Mouse (Mus musculus) 3T3-L1 (cell line): ENCODE results near the gene Hist1h2bb.
"Not testable (repeated sequence)": the region's sequence is repeated elsewhere in the genome, so short reads cannot be mapped to it uniquely, and the experiment has no call there.

ENCODE experiments used
- DNase-seq: peaks from one replicate; pipeline ENCODE4 v3.0.0-alpha.2; 2015; ENCODE audit warnings: low read depth, low spot score

Hist1h2bb gene

GRCm38 (mm10) chr13:23746201-23747080 is at the start of gene Hist1h2bb:
TSS of gene Hist1h2bb (plus strand) at chr13:23746734.
- DNase-seq = peak; percentile 94

- DNase-seq = peak; percentile 90
Observed at GRCm38 (mm10) chr13:23697491-23698299, 48.8 kb upstream of the Hist1h2bb start.

GRCm38 (mm10) chr13:23698300-23698693 is 48.2 kb upstream of the Hist1h2bb start, which contains the start of gene Hist1h4c:
TSS of gene Hist1h4c (minus strand) at chr13:23698454.
- DNase-seq = peak; percentile 99

- DNase-seq = no peak
Observed at GRCm38 (mm10) chr13:23698996-23699395, 47.5 kb upstream of the Hist1h2bb start.

GRCm38 (mm10) chr13:23699767-23700166 is 46.8 kb upstream of the Hist1h2bb start:
- DNase-seq = no peak

GRCm38 (mm10) chr13:23700786-23701520 is 45.6 kb upstream of the Hist1h2bb start:
- DNase-seq = peak; percentile 90

- DNase-seq = no peak
Observed at GRCm38 (mm10) chr13:23702220-23702619, 44.3 kb upstream of the Hist1h2bb start.

DNA sequence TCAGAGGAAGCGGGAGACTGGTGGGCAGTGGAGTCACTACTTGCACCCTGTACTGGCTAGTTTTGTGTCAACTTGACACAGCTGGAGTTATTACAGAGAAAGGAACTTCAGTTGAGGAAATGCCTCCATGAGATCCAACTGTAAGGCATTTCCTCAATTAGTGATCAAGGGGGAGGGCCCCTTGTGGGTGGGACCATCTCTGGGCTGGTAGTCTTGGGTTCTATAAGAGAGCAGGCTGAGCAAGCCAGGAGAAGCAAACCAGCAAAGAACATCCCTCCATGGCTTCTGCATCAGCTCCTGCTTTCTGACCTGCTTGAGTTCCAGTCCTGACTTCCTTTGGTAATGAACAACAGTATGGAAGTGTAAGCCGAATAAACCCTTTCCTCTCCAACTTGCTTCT is 43.7 kb upstream of the Hist1h2bb start:
- DNase-seq = not testable (repeated sequence)

DNA sequence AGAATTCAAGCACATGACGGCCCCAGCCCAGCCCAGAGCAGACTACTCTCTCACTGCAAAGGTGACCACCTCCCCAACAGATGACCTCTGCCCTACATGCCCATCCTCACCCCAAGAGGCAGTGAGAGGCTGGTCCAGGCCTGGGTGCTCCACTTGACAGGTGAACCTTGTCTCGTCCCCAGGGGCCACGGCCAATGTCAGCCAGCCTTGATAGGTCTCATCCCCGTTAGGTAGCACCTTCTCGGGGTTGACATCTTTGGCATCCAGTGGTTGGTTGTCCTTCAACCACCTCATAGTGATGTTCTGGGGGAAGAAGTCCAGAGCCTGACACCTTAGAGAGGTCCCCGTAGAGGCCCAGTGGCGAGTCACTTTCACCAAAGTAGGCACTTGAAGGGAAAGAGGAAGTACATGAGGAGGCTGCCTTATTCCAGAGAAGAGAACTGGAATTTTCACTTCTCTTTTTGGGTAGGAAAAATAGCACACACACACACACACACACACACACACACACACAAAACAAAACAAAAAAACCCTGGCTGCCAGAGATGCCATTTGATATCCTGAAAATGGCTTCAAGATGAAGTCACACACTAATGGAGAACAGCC is 40.7 kb upstream of the Hist1h2bb start:
- DNase-seq = no peak

DNA sequence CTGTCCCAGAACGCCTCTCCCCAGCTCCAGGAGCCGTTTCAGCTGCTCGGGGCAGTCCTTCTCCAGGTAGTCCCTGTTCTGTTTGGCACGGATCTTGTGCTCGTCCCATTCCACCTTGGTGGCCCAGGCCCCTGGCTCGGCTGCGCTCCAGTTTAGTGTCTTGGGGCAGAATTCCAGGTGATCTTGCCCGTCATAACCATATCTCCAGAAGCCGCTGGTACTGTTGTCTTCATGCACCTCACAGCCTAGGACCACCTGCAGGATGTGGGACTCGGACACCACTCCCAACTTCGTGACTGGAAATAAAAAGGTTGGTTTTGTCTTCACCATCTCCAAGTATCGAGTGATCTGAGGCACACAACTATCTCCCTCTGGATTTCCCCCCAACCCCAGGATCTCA is 39.8 kb upstream of the Hist1h2bb start:
- DNase-seq = no peak

DNA sequence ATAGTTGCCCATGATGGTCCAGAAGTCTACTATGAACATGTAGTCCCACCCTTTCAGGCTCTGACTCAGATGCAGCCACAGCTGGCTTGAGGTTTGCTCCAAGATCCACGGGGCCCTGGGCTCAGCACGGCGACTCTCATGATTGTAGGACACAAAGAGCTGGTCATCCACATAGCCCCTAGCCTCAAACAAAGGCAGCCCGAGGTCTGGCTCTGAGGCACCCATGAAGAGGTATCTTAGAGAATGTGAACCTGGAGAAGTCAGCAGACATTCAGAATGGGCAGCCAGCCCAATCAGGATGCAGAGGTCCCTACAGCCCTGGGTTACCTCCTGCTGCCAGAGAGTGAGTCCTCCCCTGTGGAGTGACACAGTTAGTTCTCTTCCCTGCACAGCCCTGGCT is 38.5 kb upstream of the Hist1h2bb start:
- DNase-seq = no peak

DNA sequence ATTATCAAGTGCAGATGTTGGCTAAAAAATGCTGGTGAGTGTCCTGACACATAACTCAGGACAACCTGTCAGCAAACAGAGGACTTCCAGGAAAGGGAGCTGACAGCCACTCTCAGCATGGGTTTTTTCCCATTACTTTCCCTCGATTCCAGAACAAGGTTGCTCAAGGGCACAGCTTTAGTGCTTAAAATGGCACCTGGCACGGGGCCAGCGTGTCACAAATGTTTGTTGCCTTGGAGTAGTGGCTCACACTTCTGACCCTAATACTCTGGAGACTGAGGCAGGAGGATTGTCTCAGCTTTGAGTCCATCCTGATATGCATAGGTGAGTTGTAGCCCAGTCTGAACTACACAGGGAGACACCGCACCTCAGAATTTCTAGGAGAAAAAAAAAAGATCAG is 37.9 kb upstream of the Hist1h2bb start:
- DNase-seq = peak; percentile 24

- DNase-seq = no peak
Observed at GRCm38 (mm10) chr13:23709714-23710373, 36.7 kb upstream of the Hist1h2bb start.

- peak; percentile 26 for DNase-seq
Observed at GRCm38 (mm10) chr13:23710374-23711089, 36.0 kb upstream of the Hist1h2bb start, which contains the start of gene Hfe. TSS of gene Hfe (minus strand) at chr13:23710854.

DNA sequence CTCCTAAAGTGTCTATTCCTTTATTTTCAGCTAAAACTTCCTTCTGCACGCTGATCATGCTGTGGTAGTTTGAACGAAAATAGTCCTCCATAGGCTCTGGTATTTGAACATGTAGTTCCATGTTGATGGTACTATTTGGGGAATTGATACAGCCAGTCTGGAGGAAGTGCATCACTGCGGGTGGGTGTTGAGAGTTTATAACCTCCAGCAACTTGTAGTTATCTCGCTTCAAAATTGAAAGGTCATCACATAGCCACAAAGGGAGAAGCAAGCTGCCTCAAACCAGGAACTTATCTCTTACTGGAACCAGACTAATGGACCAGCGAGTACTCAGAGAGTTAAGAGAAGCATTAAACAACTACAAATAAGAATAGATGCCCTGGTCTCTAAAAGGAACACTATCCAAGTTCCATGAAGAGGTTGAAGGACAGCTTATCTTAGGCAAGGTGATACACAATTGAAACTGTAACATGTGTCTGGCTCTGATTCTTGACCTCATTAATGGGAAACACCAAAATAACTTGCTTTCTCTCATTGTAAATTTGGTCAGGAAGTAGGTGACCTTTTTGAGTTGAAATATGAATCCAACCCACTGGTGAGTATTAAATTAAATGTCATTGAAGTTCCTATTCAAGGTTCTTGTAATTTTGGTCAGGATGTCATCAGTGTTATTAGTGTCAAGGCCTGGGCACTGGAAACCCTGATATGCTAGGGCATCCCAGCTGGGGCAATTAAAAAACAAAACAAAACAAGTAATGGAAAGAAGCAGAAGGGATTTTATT is 30.1 kb upstream of the Hist1h2bb start:
- DNase-seq = no peak

DNA sequence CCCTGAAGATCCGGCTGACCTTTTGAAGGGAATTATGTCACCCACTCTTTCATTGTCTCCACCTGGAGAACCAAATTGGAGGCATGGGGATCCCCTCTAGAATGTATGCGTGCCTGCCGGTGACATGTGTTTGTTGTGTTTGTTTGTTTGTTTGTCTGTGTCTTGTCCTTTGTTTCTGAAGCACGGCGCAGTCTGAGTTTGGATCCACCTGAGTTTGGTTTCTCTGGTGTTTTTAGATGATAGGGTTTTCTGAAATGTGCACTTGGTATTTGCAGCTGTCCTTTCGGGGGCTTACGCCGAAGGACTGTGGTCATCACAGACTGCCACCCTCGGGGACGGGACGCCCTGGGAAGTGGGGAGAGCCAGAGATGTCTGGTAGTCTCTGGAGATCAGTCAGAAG is 29.4 kb upstream of the Hist1h2bb start:
- no peak for DNase-seq

DNA sequence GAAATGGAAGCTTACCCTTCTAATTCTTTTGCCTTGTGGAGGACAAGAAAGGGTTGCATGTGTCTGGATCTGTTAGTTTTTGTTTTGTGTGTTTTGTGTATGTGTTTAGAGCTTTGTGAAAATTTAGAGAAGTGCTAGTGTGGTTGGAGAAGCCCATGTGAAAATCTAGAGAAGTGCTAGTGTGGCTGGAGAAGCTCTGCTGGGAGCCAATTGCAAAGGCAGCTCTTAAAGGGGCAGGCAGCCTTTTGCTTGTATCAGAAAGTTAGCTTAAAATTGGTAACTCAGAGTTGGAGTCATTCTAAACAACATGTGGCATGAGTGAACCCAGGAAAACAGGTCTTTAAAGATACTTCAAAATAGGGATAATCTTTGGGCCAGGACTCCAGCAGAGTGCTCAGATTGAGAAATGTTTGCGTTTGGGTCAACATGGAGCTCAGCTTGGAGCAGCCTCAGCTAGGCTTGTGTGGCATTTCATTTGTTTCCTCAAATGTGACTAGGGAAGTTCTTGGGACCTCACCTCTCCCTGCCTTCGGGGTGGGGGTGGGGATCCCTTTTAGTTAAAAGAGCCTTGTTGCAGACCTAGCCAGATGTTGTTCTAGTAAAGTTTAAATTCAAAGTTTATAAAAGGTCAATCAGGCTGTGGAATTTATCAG is 28.8 kb upstream of the Hist1h2bb start:
- not testable (repeated sequence) for DNase-seq

DNA sequence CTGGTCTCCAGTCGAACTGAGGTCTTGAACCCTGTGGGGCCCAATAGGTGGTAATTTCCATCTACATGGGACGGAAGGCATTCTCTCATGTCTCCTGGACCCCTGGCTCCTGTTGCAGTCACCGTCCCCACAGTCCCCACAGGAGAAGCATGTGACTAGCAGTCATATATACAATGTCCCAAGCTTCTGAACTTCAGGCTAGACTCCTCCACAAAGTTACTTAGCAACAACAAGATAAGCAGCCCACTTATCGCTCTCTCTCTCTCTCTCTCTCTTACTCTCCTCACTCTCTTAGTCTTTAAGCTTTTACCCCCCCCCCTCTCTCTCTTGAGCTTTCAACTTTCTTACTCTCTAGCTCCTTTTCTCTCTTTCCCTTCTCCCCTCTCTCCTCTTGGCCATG is 22.3 kb upstream of the Hist1h2bb start:
- no peak for DNase-seq

- DNase-seq = no peak
Observed at GRCm38 (mm10) chr13:23725213-23725612, 21.3 kb upstream of the Hist1h2bb start.
